Mouse (Mus musculus) adipocyte (in vitro differentiated cells): ENCODE data around the gene Apoa1.

ENCODE experiments used
- DNase-seq: peaks from one replicate; pipeline ENCODE4 v3.0.0-alpha.2; 2016; ENCODE audit warnings: low spot score

Apoa1 gene

DNA sequence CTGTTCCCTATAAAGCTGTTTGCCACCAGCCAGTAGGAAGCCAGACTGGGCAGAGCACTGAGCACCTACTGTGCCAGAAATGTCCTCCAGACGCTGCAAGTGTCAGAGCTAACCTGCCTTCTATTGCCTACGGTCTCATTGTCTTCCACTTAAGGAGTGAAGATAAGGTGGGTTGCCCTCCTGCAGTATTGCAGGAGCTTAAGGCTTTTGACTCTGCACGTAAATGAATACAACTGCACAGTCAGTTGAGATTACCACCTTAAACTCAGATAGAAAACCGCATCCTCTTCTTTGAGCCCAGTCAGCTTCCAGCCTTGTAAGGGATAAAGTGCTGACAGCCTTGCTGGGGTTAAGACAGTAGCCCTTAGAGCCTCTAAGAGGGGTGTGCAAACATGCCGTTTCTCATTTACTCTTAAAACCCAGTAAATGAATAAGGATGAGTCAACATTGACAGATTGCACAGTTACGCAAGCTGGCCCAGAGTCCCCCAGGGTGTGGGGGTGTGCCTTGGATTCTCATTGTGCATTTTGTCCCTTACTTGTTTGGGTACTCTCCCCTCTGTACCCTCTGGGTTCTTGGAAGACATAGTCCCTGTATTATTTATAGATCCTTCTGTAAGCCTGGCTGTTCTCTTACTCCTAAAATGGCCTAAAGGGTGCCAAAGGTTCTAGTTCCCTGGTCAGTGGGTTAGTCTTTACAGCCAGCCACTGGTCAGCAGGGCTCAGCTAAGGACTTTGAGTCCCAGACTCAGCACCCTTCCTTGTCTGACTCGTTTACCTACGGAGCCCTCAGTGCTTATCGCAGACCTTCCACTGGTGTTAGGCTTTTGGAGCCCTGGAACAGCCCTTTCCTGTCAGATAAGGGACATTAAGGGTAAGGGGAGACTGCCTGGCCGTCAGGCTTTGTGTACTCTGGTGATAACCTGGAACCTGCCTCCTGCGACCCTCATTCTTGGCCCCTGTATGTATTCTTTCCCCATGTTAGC, 12.8 kb upstream of the Apoa1 start:
- DNase-seq: peak; percentile 81

DNA sequence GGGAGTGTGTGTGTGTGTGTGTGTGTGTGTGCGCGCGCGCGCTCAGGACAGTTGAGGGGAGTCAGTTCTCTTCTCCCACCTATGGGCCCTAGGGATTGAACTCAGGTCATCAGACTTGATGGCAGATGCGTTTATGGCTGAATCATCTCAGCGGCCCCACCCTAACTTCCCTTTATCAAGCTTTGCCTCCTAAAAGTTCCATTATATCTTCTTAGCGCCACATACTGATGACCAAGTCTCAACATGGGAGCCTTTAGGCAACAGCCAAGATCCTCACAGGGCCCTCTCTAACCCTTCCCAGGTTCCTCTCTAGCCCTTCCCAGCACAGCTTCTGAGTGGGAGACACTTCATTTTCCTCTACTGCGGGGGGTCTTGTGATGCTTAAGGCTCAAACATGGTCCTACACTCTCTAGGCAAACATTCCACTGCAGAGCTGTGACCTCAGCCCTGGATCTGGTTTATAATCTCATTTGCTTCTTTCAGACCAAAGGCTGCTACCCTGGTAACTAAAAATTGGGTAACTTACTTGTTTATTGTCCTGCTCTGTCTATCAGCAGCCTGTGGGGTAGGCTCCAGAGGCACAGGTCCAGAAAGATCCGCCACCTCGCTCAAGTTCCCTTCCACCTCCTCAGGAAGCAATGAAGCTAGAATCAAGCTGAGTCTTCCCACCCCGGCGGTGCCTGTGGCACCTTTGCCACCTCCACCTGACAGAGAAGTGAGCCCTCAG, 11.5 kb upstream of the Apoa1 start:
- peak; percentile 70 for DNase-seq

DNA sequence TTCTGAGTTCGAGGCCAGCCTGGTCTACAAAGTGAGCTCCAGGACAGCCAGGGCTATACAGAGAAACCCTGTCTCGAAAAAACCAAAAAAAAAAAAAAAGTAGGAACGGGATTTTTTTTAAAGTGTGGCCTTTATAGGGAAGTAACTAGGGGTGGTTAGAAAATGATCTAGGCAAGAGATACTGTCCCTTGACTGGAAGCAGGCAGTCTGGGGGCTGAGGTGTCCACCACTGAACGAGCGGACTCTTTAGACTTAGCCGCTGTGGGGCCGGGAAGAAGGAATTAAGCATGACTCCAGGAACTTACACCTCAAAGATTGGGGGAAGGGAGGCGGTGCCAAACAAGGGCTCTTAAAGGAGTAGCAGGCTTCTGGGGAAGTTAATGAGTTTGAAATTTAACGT, 10.2 kb upstream of the Apoa1 start:
- DNase-seq: no peak

DNA sequence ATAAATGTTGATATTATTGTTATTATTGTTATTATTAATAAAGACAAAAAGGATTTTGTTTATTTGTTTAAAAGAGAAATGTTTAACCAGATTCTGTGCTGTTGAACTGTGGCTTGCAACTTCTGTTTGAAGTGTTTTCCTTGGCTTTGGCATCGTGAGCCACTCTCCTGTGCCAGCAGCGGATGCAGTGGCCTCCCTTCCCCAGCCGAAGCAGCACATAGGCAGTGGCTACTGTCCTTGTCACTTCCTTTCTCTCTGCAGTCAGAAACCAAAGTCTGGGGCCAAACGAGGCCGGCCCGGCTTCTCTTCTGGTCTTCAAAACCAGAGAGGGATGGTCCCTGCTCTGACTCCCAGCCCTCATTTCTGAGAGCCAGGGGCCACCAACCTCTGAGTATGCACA, 5.3 kb upstream of the Apoa1 start:
- no peak for DNase-seq

DNA sequence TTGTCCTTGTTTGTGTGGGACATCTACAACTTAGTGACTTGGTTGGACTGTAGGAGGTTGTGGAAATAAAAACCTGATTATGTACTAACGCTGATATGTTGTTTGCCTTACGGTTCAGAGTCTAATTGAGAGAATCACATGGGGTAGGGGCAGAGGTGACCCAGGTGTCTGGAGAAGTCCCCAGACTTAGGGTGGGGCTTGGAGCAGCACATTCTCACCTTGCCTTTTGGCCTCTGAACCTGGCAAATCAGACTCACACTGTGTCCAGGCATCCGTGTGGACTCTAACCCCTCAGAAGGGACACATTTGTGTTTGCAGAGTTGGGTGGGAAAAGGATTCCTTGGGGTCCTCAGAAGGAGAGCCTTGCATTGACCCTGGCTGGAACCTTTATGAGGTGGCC, 4.3 kb upstream of the Apoa1 start:
- DNase-seq: no peak

DNA sequence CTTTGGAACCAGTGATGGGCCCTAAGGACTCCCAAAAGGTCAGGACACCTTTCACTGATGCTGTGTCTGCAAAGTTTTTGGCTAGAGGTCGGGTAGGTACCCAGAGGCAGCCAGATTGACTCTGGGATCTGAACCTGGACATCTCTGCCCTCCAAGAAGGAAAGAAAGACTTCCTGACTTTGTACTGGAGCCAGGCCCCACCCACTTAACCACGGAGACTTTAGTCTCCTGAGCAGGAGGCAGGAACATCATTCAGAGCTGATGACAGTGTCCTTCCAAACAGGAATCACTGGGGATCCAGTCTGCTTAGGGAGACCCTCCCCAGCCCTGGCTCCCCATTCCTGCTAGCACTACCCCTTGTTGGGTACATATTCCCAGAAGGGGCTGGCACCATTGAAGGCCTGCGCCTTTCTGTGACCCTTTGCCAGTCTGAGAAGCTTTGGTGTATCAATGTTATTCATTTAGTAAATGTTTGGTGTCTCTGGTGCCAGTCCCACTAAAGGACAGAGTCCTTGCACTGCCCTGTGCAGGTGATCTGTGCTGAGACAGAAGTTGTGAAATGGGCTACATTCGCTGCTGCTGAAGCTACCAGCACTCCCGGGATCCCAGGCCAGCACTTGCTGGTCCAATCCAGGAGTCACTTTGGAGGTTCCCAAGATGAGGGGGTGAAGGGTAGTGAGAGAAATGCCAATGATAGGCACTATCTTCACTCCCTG, 3.3 kb upstream of the Apoa1 start:
- no peak for DNase-seq

DNA sequence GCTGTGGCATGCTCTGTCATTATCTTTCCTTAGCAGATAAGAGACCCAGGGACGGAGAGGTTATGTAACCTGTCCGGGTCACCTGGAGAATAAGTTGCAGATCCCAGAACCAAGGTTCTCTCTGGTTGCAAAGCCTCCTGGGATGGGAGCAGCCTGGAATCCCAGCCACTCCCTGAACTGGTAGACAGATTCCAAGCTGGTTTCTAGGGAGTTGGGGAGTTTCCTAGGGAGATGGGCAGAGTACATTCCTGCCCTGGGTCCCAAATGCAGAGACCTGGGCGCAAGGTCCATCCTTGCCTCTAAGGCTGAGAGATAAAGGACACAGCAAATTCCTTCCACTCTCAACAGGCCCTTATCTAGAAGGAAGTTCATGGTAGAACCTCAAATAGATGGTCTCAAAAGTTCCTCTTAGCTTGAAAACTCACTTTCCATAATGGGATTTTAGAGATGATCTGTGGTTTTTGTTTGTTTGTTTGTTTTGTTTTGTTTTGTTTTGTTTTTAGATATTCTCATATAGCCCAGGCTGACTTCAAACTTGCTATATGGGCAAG, 1.2 kb upstream of the Apoa1 start:
- no peak for DNase-seq

DNA sequence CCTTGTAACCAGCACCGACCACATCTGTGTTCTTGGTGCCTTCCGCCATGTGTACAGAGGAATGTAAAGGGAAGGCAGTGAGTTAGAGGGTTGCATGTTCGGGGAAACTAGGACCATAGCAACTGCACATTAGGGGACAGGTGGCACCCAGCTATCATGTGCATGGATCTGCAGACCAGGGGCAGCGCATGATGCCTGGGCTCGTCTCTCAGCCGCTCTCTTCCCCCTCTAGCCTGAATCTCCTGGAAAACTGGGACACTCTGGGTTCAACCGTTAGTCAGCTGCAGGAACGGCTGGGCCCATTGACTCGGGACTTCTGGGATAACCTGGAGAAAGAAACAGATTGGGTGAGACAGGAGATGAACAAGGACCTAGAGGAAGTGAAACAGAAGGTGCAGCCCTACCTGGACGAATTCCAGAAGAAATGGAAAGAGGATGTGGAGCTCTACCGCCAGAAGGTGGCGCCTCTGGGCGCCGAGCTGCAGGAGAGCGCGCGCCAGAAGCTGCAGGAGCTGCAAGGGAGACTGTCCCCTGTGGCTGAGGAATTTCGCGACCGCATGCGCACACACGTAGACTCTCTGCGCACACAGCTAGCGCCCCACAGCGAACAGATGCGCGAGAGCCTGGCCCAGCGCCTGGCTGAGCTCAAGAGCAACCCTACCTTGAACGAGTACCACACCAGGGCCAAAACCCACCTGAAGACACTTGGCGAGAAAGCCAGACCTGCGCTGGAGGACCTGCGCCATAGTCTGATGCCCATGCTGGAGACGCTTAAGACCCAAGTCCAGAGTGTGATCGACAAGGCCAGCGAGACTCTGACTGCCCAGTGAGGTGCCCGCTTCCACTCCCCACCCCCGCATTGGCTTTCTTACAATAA, 1.4 kb downstream of the Apoa1 start:
- peak; percentile 73 for DNase-seq

DNA sequence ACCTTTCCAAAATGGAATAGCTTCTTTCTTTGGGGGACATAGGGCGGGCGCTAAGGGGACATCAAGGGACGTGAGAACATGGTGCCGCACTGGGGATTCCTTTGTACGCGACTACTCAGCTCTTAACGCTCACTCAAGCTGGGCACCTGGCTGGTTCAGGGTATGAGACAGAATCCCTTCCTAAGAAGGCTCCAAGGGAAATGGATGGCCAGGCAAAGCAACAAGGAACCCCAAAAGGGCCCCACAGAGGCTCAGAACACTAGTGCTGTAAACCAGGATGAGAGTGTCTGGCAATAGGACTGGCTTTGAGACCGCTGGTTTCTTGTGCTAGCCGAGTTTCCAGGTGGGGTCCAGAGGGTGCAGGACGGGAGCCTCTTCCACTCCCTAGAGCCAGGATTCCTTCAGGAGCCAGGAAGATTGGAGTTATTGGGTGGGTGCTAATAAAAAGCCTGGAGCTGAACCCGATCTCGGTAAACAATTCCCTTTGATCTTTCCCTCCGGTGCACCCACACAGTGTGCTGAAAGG, 2.1 kb downstream of the Apoa1 start:
- DNase-seq: no peak

DNA sequence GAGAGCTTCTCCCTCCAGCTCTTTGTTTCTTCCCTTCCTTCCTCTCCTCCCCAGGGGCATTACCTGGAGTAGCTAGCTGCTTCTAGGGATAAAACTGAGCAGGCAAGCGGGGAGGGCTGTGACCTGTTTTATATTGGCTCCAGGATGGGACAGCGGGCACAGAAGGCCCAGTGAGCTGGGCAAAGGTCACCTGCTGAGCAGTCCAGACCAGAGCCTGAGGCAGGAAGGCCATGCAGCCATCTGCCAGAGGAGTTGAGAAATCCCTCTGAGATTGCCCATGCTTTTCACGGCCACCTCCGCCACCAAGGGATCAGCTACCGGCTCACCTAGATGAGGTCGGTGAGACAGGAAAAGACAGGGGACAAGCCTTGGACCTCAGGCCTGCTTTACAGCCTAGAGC, 6.8 kb downstream of the Apoa1 start:
- DNase-seq: peak; percentile 59

DNA sequence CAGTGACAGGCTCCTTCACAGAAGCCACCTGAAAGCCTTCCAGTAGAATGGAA, 7.0 kb downstream of the Apoa1 start, which contains the start of gene Apoc3:
Apoc3 (minus strand) TSS at position 41 of the 53 bp plus-strand sequence.
- DNase-seq: no peak

DNA sequence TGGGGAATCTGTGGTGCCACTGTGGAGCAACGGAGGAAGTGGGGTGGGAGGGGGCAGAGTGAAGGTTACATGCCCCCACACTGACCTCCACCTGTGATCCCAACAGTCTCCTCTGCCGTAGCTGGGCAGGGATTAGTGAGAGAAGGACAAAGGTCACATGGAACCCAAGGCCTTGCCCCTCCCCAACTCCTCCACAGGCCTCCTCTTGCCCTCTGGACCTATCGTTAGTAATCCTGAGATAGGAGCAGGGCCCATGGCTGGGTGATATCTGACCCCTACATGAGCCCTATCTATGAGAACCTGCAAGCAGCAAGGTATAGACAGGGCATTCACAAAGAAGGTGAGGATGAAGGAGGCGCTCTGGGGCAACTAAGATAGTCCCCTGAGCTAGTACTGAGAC, 7.3 kb downstream of the Apoa1 start:
- DNase-seq: no peak

DNA sequence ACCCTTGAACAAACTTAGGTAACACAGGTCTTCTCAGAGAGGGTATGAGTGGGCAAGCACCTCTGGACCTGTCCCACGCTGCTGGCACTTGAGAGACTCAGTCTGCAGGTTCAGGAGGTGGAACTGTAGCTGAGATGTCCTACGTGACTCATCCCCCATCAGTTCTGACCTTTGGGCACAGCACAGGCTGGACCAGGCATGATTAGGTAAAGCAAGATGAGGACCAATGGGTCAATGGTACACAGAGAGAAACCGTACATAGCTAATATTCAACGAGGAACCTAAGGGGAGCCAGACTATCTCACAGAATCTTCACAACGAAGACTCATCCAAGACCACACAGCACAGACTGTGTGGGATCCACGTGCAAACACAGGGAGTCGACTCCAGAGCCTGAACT, 10.5 kb downstream of the Apoa1 start:
- DNase-seq: no peak

DNA sequence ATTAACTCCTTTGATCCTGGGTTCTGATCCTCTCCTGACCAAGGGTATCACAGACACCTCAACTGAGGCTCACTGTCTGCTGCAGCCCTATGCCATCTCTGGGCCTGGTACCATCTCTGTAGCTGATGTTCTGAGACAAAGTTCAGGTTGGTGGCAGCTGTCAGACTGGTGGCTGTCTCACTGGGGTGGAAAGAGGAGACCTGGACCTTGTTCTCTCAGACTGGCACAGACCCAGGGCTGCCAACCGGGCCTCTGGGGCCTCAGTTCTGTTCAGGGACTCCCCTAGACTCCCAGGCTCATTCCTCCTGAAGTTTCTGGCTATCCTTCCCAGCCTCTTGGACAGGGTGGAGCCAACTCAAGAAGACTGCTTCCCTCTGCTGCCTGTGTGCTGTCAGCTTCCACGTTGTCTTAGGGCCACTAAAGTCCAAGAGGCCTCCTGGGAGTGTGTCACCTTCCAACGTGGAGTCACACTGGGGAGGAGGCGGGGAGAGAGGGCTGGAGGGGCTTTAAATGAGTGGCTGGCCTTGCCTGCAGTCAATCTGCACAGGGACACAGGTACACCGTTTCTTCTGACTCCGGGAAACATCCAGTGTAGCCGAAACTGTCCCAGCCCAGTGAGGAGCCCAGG, 12.3 kb downstream of the Apoa1 start, which contains the start of gene Apoa4:
Apoa4 (plus strand) TSS at position 171 of the 628 bp plus-strand sequence.
- DNase-seq: no peak

DNA sequence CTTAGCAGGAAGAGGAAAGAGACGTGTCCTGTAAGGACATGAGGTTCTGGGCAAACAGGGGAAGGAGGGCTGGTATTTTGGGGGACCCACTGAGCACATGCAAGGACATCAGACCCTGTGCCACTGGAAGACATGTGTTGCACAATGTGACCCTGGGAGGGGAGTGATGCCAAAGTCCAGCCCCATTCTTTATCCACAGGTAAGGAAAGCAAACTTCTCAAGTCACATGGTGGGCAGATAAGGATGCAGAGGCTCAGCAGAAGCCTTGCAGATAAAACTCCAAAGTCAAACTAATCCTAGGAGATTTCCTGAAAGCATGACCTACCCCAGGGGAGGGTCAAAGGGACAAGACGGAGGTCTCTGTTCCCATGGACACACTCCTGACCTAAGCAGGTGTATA, 13.4 kb downstream of the Apoa1 start:
- no peak for DNase-seq

DNA sequence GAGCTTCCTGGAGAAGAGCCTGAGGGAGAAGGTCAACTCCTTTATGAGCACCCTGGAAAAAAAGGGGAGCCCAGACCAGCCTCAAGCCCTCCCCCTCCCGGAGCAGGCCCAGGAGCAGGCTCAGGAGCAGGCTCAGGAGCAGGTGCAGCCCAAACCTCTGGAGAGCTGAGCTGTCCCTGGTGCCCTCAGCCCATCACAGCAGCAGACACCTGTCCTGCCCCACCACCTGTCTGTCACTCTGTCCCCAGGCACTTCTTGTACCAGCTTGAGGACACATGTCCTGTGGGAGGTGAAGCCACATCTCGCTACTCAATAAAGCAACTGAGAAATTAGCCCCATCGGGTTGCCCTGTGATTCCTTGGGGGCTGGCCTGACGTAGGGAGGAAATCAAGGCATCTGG, 14.7 kb downstream of the Apoa1 start:
- no peak for DNase-seq

DNA sequence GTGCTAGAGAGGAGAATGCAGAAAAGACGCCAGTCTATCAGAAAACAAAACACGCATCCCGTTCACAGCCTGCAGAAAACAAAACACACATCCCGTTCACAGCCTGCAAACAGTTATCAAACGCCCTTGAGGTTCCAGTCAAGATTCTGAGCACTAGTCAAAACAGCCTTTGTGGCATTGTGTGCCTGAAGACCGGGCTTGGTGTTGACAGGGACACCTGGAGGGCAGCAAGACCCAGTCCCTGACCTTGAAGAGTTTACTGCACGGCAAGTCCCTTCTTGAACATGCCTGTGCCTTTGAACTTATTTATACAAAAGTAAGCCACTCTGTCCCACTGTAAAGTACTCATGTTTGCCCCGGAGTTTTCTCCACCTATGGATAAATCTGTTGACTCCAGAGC, 15.2 kb downstream of the Apoa1 start:
- DNase-seq: no peak

DNA sequence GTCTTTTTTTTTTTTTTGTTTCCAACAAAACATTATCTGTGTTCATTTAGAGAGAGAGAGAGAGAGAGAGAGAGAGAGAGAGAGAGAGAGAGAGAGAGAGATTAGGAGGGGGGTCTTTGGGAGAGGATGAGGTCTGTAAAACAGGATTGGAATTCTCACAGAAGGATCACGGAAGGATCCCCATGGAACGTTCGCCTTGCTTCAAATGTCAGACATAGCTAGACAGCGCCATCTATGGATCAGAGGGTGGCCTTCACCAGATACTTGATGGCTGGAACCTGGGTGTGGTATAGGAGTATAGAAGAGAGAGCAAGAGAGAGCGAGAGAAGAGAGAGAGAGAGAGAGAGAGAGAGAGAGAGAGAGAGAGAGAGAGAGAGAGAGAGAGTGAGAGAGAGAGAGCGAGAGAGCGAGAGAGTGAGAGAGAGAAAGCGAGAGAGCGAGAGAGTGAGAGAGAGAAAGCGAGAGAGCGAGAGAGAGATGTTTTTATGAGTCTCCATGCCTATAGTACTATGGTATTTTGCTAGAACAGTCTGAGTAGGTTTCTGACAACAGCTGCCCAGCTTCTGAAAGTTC, 18.5 kb downstream of the Apoa1 start:
- DNase-seq: peak; percentile 91

DNA sequence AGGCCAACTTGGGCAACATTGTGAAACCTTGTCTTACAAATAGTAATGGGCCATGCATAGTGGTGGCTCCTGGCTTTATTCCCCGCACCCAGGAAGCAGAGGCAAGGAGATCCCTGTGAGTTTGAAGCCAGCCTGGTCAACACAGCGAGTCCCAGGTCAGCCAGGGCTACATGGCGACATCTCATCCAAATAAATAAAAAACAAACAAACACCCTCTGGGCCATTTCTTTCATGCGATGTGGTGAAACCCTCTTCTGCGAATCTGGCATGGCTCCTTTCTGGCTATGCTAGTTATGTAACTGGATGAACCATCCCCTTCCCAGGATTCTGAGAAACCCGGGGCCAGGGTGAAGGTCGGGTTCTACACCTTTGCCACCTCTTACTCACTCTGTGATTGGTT, 27.8 kb downstream of the Apoa1 start:
- DNase-seq: peak; percentile 17

DNA sequence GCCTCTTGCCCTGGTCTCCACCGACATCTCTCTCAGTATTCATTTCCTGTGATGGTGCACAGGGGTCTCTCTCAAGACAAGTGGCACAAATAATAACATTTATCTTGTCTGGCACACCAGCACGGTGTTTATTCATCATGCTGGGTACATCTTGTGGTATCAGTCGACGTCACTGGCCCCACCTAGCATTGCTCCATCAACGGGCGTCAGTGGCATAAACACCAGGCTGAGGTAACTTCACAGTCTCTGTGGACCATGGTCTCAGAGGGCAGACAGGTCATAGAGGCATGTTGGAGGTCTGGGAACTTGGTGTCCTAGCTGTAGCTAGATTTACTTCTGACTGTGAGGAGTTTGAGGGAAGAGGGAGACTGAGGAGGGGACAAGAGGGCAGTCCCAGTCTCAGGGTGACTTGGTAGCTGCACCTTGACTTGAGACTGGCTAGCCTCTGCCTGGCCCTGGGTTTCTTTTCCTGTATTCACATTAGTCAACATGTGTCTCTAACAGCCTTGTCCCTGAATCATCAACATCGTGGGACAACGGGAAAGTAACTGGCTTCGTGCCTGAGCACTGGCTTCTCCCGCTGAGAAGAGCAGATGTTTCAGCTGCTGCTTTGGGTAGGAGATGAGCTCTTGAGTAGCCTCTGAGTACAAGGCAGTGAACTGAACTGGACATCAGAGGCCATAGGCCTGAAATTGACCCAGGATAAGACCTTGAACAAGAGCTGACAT, 28.4 kb downstream of the Apoa1 start:
- peak; percentile 26 for DNase-seq
